Mouse (Mus musculus) lung, postnatal 25 days (tissue): ENCODE results near the gene Dmxl2.

ENCODE experiments used
- DNase-seq: peaks from one replicate; pipeline ENCODE4 v3.0.0; 2022; ENCODE audit warnings: low spot score

Dmxl2 gene

DNA sequence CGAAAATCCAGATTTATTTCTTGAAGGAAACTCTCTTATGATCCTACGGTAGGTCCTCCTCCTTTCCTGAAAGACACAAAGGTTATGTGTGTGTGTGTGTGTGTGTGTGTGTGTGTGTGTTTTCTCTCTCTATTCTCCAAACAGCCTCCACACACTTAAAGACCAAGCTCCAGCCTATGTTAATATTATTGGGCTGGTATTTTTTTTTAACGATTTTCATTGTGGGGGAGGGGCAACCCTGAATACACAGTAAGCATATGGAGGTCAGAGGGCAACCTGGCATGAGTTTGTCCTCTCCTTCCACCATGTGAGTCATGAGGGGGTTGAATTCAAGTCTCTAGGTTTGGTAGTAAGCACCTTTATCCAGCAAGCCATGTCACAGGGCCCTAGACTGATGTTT, 1.6 kb downstream of the Dmxl2 start:
- no peak for DNase-seq

DNA sequence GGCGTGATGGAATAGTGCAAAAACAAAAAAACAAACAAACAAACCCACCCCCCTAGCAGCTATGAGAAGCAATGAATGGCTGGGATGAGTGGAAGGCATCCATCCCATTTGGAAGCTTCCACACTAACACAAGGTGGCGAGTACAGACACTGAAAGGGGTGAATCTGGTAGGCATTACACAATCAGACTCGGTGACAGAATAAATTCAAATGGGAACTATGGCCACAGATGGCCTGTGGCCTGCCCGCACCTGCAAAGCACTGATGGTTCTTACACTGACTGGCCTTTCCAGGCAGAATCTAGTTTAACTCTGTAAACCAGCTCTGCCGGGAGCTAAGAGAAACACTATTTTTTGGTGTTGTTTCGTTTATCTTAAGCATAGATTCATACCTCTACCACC, 2.1 kb downstream of the Dmxl2 start:
- DNase-seq = no peak

DNA sequence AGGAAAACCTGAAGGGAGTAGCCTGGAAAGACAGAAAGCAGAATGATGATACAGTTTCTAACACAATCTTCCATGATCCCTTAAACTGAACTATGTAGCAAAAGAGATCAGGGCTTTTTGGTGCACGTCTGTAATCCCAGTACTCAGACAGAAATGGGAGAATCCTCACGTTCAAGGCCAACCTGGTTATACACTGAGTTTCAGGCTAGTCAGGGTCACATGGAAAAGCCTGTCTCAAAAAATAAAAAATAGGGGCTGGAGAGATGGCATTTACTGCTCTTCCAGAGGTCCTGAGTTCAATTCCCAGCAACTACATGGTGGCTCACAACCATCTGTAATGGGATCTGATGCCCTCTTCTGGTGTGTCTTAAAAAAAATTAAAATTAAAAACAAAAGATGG, 11.0 kb downstream of the Dmxl2 start:
- no peak for DNase-seq

- no peak for DNase-seq
Observed at GRCm38 (mm10) chr9:54489599-54489998, 11.8 kb downstream of the Dmxl2 start.

DNA sequence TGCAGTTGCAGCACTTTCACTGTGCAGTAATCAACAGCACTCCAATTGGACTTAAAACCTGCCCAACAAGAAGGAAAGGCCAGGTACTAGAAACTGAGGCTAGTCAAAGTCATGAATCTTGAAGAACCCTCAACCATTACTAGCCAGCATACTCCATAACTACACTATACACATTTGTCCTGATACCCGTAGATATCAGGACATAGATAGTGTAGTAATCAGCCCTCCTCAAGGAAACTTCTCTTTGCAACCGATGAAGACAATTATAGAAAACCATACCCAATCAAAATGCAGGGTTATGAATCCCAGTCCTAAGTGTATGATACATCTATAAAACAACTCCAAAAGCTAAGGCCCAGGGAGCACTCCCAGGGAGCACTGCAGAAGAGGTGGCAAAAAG, 16.5 kb downstream of the Dmxl2 start:
- no peak for DNase-seq

- DNase-seq = no peak
Observed at GRCm38 (mm10) chr9:54483215-54483614, 18.2 kb downstream of the Dmxl2 start.

GRCm38 (mm10) chr9:54482763-54483162, 18.7 kb downstream of the Dmxl2 start:
- no peak for DNase-seq

DNA sequence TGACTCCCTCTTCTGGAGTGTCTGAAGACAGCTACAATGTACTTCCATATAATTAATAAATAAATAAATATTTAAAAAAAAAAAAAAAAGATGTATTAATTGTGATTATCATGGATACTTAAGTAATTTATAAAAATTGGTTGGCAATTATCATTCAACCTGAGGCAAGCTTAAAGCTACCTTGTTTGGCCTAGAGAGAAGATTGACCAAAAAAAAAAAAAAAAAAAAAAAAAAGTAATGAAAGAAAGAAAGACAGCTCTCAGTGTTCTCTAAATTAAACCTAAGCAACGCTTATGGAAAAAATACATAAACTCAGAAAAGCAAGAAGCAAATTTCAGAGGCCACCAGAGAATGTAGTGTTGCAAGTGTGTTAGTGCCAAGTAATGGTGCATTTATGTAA, 22.4 kb downstream of the Dmxl2 start:
- no peak for DNase-seq

DNA sequence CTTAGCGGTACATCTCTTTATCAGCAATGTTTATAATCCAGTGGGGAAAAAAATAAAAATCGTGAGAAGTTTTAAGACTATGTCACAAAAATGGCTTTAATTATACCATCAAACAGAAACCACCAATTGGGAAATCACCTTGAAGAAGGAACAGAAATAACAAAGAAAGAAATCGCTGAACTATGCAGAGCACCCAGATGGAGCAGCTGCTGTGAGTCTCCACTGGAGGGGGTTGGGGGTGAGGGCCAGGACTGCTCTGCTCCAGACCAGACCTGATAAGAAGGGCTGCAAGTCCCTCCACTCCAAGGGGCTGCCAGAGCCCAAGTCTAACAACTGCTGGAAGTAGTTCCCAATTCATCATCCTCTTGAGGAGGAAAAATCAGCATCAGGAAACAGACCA, 23.3 kb downstream of the Dmxl2 start:
- DNase-seq = no peak

DNA sequence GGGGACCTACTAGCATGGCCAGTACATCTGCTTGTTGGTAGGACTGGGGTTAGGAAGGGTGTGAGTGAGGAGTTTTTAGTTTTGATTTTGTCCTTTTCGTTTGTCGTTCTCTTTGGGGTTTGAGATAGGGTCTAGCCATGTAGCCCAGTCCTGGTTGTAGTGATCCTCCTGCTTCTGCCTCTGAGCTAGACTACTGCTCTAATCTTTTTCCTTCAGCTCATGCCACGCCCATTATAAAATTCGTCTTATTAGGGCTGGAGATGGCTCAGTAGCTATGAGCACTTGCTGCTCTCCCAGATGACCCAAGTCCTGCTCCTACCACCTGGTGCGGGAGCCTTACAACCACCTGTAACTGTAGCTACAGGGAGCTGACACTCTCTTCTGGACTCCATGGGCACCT, 26.9 kb downstream of the Dmxl2 start:
- no peak for DNase-seq

GRCm38 (mm10) chr9:54474031-54474430, 27.4 kb downstream of the Dmxl2 start:
- DNase-seq = peak; percentile 44

DNA sequence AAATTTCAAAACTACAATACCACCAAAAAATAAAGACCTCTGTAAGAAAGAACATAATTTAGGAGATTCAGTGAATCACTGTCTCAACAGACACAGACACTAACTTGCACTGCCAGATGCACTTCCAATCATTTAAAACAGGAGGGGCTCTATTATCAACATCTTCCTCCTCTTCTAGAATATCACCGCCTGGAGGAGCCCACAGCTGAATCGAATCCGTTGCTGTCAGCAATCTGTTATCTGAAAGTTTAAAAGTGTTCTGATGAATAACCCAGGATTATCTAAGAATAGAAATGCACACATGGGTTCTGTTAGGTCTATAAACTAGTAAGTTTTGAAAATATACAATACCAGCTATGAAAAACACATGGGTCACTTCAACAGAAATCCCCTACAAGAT, 28.6 kb downstream of the Dmxl2 start:
- no peak for DNase-seq

DNA sequence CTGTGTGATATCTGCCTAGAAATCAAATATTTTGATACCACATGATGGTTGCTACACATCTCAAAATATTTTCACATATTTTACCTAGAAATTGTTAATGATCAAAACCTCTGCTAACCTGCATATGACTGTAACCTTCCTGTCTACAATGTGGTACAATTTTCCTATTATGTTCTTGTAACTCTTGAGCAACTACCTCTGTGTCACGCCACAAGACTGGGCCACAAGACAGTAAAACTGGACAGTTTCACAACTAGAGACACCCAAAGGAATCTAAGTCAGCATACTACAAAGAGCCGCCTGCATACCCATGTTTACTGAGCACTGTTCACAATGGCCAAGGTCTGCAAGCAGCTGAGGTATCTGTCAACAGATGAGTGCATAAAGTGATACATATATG, 32.1 kb downstream of the Dmxl2 start:
- DNase-seq = peak; percentile 18

GRCm38 (mm10) chr9:54467433-54467933, 33.9 kb downstream of the Dmxl2 start:
- DNase-seq = no peak

DNA sequence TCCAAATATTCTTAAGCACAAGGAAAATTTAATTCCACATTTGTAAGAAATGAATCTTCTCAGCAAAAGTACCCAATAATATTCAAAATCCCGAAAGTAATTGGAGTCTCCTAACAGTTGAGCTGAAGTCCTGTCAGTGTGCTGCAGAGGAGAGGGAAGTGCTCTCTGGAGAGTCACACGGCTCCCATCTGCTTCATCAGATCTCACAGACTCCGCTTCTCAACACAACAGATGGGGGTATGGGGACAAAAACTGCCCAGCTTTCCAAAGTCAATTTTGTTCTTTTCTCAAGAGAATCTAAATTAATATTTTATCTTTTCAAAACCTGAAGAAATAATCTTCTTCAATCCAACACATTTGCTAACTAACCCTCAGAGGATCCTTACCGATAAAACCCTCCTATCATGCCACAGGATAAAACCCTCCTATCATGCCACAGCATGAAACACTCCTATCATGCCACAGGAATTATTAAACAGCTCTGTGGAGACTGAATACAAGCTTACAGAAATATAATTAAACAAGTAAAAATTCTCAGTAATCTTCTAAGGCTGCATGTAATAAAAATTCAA, 37.9 kb downstream of the Dmxl2 start:
- DNase-seq = no peak

- DNase-seq = no peak
Observed at GRCm38 (mm10) chr9:54439015-54439414, 62.4 kb downstream of the Dmxl2 start.

DNA sequence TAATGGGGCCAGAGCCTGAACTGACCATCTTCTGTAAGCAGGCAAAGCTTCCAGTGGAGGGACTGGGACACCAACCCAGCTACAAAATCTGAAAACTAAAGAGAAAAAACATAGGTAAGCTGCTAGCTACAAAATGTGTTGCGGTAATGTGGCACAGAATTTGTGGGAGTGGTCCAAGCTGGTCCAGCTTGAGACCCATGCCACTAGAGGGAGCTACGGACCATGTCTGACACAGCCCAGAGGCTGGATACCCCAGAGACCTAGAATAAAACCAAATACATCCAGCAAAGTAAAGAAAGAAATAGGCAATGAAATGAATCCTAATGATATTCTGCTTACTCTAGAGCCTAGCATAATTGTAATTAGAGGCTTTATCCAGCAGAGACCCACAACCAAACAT, 63.2 kb downstream of the Dmxl2 start:
- DNase-seq = peak; percentile 21

- no peak for DNase-seq
Observed at GRCm38 (mm10) chr9:54416238-54416637, 85.2 kb downstream of the Dmxl2 start.

- no peak for DNase-seq
Observed at GRCm38 (mm10) chr9:54356756-54357155, 144.7 kb downstream of the Dmxl2 start.

GRCm38 (mm10) chr9:54342026-54342425, 159.4 kb downstream of the Dmxl2 start:
- DNase-seq = no peak

DNA sequence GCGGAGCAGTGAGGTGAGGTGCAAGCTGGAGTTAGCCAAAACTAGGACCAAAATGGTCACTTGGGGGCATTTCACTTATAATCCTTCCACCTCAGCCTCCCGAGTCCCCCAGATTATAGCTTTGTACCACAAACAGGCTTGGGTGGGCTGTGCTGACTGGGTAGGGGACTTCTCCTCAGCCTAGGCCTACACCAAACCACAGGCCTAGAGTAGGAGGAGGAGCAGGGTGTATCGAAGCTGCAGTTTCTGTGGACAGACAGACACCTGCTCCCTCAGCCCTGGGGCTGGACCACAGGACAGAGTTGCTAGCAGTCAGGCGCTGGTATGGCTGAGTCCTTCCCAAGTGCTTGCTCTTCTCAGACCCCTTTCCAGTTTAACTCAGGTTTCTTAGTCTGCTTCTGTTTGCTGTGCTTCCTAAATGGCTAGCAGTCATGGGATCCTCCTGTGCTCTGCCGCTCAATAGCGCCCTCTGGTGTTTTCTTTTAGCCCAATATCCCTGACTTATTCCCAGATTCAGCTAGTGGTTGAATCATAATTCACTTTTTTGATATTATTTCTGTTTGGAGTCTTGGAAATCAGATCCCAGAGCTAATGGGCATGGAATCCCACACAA, 164.8 kb downstream of the Dmxl2 start:
- peak; percentile 18 for DNase-seq

GRCm38 (mm10) chr9:54335582-54335981, 165.8 kb downstream of the Dmxl2 start:
- no peak for DNase-seq

DNA sequence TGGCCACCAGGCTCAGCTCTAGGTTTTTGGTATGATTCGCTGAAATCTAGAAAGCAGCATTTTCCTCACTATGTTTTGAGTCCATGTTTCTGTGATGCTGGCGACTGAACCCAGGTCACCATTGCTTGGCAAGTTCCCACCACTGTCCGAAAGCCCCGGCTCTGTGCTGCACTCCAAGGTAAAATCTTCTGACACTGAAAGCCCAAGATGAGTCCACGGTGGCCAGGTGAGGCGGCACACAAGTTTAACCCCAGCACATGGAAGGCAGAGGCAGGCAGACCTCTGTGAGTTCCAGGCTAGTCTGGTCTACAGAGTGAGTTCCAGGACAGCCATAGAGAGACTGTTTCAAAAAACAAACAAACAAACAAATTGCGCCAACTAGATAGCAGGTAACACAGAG, 172.2 kb downstream of the Dmxl2 start:
- no peak for DNase-seq

GRCm38 (mm10) chr9:54323456-54323855, 178.0 kb downstream of the Dmxl2 start:
- DNase-seq = peak; percentile 1
